10 mouse cellular contexts compared by ENCODE assay signal in the genomic region with DNA sequence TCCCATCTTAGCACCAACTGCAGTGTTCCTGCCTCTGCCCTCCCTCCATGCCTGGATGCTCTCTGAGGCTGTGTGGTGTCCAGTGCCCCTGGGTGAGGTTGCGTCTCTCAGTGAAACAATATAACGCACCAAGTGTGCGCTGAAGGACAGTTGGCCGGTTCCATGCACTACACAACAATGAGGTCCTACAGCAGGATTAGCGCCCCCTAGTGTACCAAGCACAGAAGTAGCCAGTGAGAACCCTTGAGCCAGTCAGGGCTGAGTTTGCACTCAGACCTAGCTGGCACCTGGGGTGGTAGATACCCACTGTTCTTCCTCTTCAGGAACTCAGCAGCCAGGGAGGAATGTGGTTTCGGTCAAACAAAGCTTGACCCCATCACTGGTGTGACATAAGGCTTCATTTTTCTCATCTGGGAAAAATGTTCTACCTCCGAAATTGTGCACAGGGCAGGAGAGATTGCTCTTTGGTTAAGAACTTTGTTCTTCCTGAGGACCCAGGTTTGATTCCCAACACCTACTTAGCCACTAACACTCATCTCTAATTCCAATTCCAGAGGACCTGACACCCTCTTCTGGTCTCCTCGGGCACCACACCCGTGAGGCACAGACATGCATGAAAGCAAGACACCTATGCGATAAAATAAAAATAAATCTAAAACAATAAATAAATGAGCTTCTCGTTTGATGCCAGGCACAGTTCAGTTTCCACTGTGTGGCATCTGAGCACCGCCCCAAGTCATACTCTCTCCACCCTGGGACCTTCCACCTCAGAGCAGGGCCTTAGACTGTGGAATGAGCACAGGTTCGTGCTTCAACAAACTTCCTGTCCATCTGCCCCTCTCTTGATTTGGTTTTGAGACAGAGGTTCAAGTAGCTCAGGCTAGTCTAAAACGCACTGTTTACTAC. TPM values are rescaled to one million over a fixed set of nuclear protein-coding genes. Genes with fewer than 3 reads are reported as not detected.
A peak's percentile ranks its signal among the peaks of the same experiment; 100 is the strongest.
DNase-seq lines count a peak whose midpoint lies in the region; ATAC-seq and TF ChIP-seq lines count a peak whose summit lies in the region.
"Had no signal": no experiment of that assay in that cellular context is flagged by ENCODE, and none has a peak within 500 bp of the region (broad histone marks: within the 10 kb centered on the region; RNA-seq: fewer than 3 reads in every experiment).

No protein-coding gene starts in this region.

- no peak for ATAC-seq in liver, postnatal 0 days

- no peak; the same call in none of the 2 replicates for TF ChIP-seq RAD21 in CH12.LX (IDR thresholded peaks at IDR 0.05; ENCODE audit: low read depth, low read length)

- H3K9me3 ChIP-seq in CH12.LX (replicated peaks; ENCODE audit: low read length) = no peaks in the 10 kb centered on the region
- no peaks in the 10 kb centered on the region for H3K9me3 ChIP-seq in liver, postnatal 0 days (ENCODE audit: low read length)
- H3K9me3 ChIP-seq: midbrain, embryonic 12.5 days had no signal

- H3K36me3 ChIP-seq in kidney, adult 2 months (ENCODE audit: control insufficient read depth, insufficient read depth, low read length) = no peaks in the 10 kb centered on the region
- peaks cover 2 to 51% of the 10 kb centered on the region in 2 experiments for H3K36me3 ChIP-seq in CH12.LX (replicated peaks in 1 of 2; ENCODE audit: control insufficient read depth in 1 of 2, insufficient read depth in 1 of 2, low read length in 1 of 2)
- H3K36me3 ChIP-seq in liver, postnatal 0 days (replicated peaks; ENCODE audit: insufficient read depth, low read length) = no peaks in the 10 kb centered on the region

- no peak overlapping the region for H3K4me2 ChIP-seq in CH12.LX (ENCODE audit: insufficient read depth, low read depth, poor library complexity, severe bottlenecking)
- H3K4me2 ChIP-seq in liver, postnatal 0 days (ENCODE audit: low read depth, low read length) = no peak overlapping the region
- H3K4me2 ChIP-seq: midbrain, embryonic 12.5 days had no signal

- no peaks in the 10 kb centered on the region for H3K27me3 ChIP-seq in kidney, adult 2 months (replicated peaks; ENCODE audit: control insufficient read depth, insufficient read depth, low read length)
- no peaks in the 10 kb centered on the region for H3K27me3 ChIP-seq in CH12.LX (replicated peaks)
- no peaks in the 10 kb centered on the region for H3K27me3 ChIP-seq in liver, postnatal 0 days (ENCODE audit: insufficient read depth, low read length)
- H3K27me3 ChIP-seq: midbrain, embryonic 12.5 days had no signal

- DNase-seq in kidney, adult 2 months = no peak
- DNase-seq in kidney, adult 8-10 months = no peak
- DNase-seq in CH12.LX (ENCODE audit: extremely low read depth) = peak; percentile 62
- peak; percentile 50 for DNase-seq in brain, adult 2 months (ENCODE audit: low read depth, low spot score)
- DNase-seq in liver, postnatal 0 days = peak; percentile 57
- no peak for DNase-seq in adrenal gland, postnatal 10 days
- no peak for DNase-seq in gastrocnemius, postnatal 36 days
- no peak for DNase-seq in adrenal gland, postnatal 25 days
- DNase-seq: kidney, postnatal 14 days had no signal

- no peak overlapping the region for H3K27ac ChIP-seq in kidney, adult 2 months (ENCODE audit: insufficient read depth, low read depth, low read length)
- no peak overlapping the region for H3K27ac ChIP-seq in CH12.LX (ENCODE audit: insufficient read depth, low read depth)
- no peak overlapping the region for H3K27ac ChIP-seq in liver, postnatal 0 days (ENCODE audit: low read depth)
- H3K27ac ChIP-seq: midbrain, embryonic 12.5 days had no signal

- peak; percentile 65 for TF ChIP-seq CTCF in kidney, adult 2 months (conservative IDR thresholded peaks at IDR 0.05; ENCODE audit: insufficient read depth, insufficient read length, low read depth, low read length)
- TF ChIP-seq CTCF in CH12.LX (conservative IDR thresholded peaks at IDR 0.05 in 1 of 2, IDR thresholded peaks at IDR 0.05 in 1 of 2; ENCODE audit: low read depth in 2 of 2, low read length in 2 of 2) = peak; percentile 66 to 68
- peak; percentile 88 for TF ChIP-seq CTCF in liver, postnatal 0 days (IDR thresholded peaks at IDR 0.05; ENCODE audit: low read depth)

- in situ Hi-C loops in CH12.LX (cut with MboI; ENCODE audit: low pct_ligation_motif_present, low pct_unique_long_range_greater_than_20kb, low sequenced_read_pairs) = no loop called here

- TF ChIP-seq EP300 in CH12.LX (IDR thresholded peaks at IDR 0.05; ENCODE audit: low read length) = no peak
- no peak for TF ChIP-seq EP300 in liver, postnatal 0 days (IDR thresholded peaks at IDR 0.05; ENCODE audit: low read depth)

- intact Hi-C loops in gastrocnemius, postnatal 36 days (cut with DNase I) = no loop called here

- peaks cover 10% of the 10 kb centered on the region for H3K4me1 ChIP-seq in kidney, adult 2 months (ENCODE audit: control insufficient read depth, insufficient read depth, low read length)
- peaks cover 19 to 50% of the 10 kb centered on the region in 2 experiments for H3K4me1 ChIP-seq in CH12.LX (ENCODE audit: control insufficient read depth in 1 of 2, insufficient read depth in 2 of 2)
- peaks cover 42% of the 10 kb centered on the region for H3K4me1 ChIP-seq in liver, postnatal 0 days (ENCODE audit: insufficient read depth)
- H3K4me1 ChIP-seq: midbrain, embryonic 12.5 days had no signal

- WGBS in kidney, adult 2 months = 89% methylated on average over 14 of the region's 14 CpGs
- WGBS in liver, postnatal 0 days (ENCODE audit: insufficient replicate concordance) = 81% methylated on average over 14 of the region's 14 CpGs

- dilution Hi-C loops in CH12.LX (cut with MboI; ENCODE audit: extremely low pct_ligation_motif_present, extremely low pct_unique_long_range_greater_than_20kb, low sequenced_read_pairs) = no loop called here

- TF ChIP-seq POLR2A in kidney, adult 2 months (IDR thresholded peaks at IDR 0.05; ENCODE audit: low read depth, low read length) = no peak
- TF ChIP-seq POLR2A in CH12.LX (IDR thresholded peaks at IDR 0.05; ENCODE audit: low read depth, low read length) = no peak

- H3K4me3 ChIP-seq in kidney, adult 2 months (ENCODE audit: insufficient read depth, low read depth, low read length) = no peak overlapping the region
- H3K4me3 ChIP-seq in CH12.LX (replicated peaks in 1 of 3; ENCODE audit: low read depth in 2 of 3, low read length in 2 of 3, poor library complexity in 1 of 3) = no peak overlapping the region
- no peak overlapping the region for H3K4me3 ChIP-seq in liver, postnatal 0 days (ENCODE audit: low read depth, low read length)
- H3K4me3 ChIP-seq: midbrain, embryonic 12.5 days had no signal

- no peak overlapping the region for H3K9ac ChIP-seq in CH12.LX (ENCODE audit: insufficient read depth, low read depth)
- no peak overlapping the region for H3K9ac ChIP-seq in liver, postnatal 0 days (replicated peaks)
- H3K9ac ChIP-seq: midbrain, embryonic 12.5 days had no signal

- 0 out of 2 replicates have a peak, but pooled peaks cover 3% of the 10 kb centered on the region for H3K79me2 ChIP-seq in CH12.LX (replicated peaks; ENCODE audit: control insufficient read depth, extremely low read depth, insufficient read depth, poor library complexity, severe bottlenecking)

TF ChIP-seq in CH12.LX, 34 proteins besides CTCF, POLR2A, EP300 and RAD21:
- no peak for TF ChIP-seq ZC3H11A (IDR thresholded peaks at IDR 0.05; ENCODE audit: low read depth, low read length)
- peak; percentile 41 for TF ChIP-seq SMC3 (IDR thresholded peaks at IDR 0.05; ENCODE audit: low read depth, low read length)
- TF ChIP-seq UBTF (IDR thresholded peaks at IDR 0.05; ENCODE audit: low read depth, low read length) = no peak
- TF ChIP-seq CHD2 (IDR thresholded peaks at IDR 0.05; ENCODE audit: low read length) = no peak
- TF ChIP-seq MXI1 (IDR thresholded peaks at IDR 0.05; ENCODE audit: low read depth, low read length) = no peak
- TF ChIP-seq NELFE (IDR thresholded peaks at IDR 0.05; ENCODE audit: low read depth, low read length) = no peak
- TF ChIP-seq TBP (conservative IDR thresholded peaks at IDR 0.05; ENCODE audit: low read depth, low read length) = no peak

RNA-seq across cellular contexts. Expression of a gene that starts 9.5 kb away (rescaled TPM):
- 29.4 and 30.9 TPM in 2 replicates for polyA plus RNA-seq in kidney, adult 2 months (2012; rRNA removed)
- total RNA-seq in CH12.LX (2012; rRNA removed) = 118 and 130 TPM in 2 replicates
- 70.4 and 72.5 TPM in 2 replicates for total RNA-seq in CH12.LX (2014; rRNA removed)
- polyA plus RNA-seq in CH12.LX (2012; ENCODE audit: insufficient read length, low read depth) = 113 and 123 TPM in 2 replicates
- 31.6 and 36.9 TPM in 2 replicates for polyA plus RNA-seq in liver, postnatal 0 days (2015; fragmentation: Nextera tagmentation; extraction: Ambion mirVana)
- 10 to 100 TPM; 19.6 to 19.9 TPM for total RNA-seq in adrenal gland, postnatal 10 days (2021)
- total RNA-seq in gastrocnemius, postnatal 36 days (2021) = 1 to 10 TPM; 4.9 to 6.1 TPM
- 14.7 and 21.3 TPM in 2 replicates for total RNA-seq in adrenal gland, postnatal 25 days (2021)

Comparison
In these comparisons a context has a peak if more than half of its experiments do, and no peak if none do; other contexts are left out.
1. DNase-seq: peak in CH12.LX (single experiment), brain, adult 2 months (single experiment) and liver, postnatal 0 days (single experiment); none in kidney, adult 2 months (single experiment), kidney, adult 8-10 months (0 of 2), adrenal gland, postnatal 10 days (single experiment), gastrocnemius, postnatal 36 days (0 of 2) and adrenal gland, postnatal 25 days (single experiment).
2. Peak in every context shown above with its lines, with median percentiles within 50 percentile points of each other: CTCF ChIP-seq.